Mouse (Mus musculus) E14TG2a.4 (cell line): ENCODE data around the gene Cxcl13.

Experiments
- CTCF ChIP-seq: conservative IDR thresholded peaks from 2 replicates; pipeline ENCODE4 v1.5.1; 2014; ENCODE audit warnings: low read length
- NANOG ChIP-seq: IDR thresholded peaks from 2 replicates; pipeline ENCODE4 v1.6.1; 2014; ENCODE audit warnings: borderline replicate concordance, low read length, mixed read lengths
- POU5F1 ChIP-seq: IDR thresholded peaks from 2 replicates; pipeline ENCODE4 v1.6.1; 2014; ENCODE audit warnings: low read length, borderline replicate concordance

GRCm38 (mm10) chr5:95937129-95937528, 19.6 kb upstream of the Cxcl13 start:
- TF ChIP-seq CTCF (no peak), NANOG (no peak), POU5F1 (no peak)
